In genomic region chr17:78562768-78563660, GRCm38 (mm10) we compare ENCODE assay signal across 9 mouse cellular contexts. TPM values are rescaled to one million over a fixed set of nuclear protein-coding genes. Genes with fewer than 3 reads are reported as not detected.
DNase-seq lines count a peak whose midpoint lies in the region; ATAC-seq and TF ChIP-seq lines count a peak whose summit lies in the region.
"Had no signal": no experiment of that assay in that cellular context is flagged by ENCODE, and none has a peak within 500 bp of the region (broad histone marks: within the 10 kb centered on the region; RNA-seq: fewer than 3 reads in every experiment).

No protein-coding gene starts in this region.

- no peaks in the 10 kb centered on the region for H3K36me3 ChIP-seq in stomach, postnatal 0 days (ENCODE audit: control insufficient read depth, insufficient read depth, low read length)

- H3K4me2 ChIP-seq in stomach, postnatal 0 days (replicated peaks; ENCODE audit: low read depth), result peak overlapping the region; percentile 31

- DNase-seq in retina, postnatal 1 day, result peak; percentile 45
- no peak for DNase-seq in retina, embryonic 14.5 days (ENCODE audit: low spot score)
- peak; percentile 51 for DNase-seq in gastrocnemius, postnatal 14 days
- DNase-seq in kidney, postnatal 4 days, result peak; percentile 28 to 53
- DNase-seq in stomach, postnatal 0 days (ENCODE audit: low spot score), result peak; percentile 19
- DNase-seq in adrenal gland, adult 18-20 months (ENCODE audit: low spot score in 2 of 2), result no peak
- DNase-seq in ovary, postnatal 10 days (ENCODE audit: low spot score), result no peak

- H3K4me3 ChIP-seq in stomach, postnatal 0 days (ENCODE audit: low read depth, low read length), result peak overlapping the region; percentile 18

- no peak overlapping the region for H3K9ac ChIP-seq in stomach, postnatal 0 days (ENCODE audit: low read length)

- no peaks in the 10 kb centered on the region for H3K27me3 ChIP-seq in stomach, postnatal 0 days (ENCODE audit: control insufficient read depth, insufficient read depth, low read length)

- no peaks in the 10 kb centered on the region for H3K4me1 ChIP-seq in stomach, postnatal 0 days (replicated peaks; ENCODE audit: control insufficient read depth, insufficient read depth)

- intact Hi-C loops in gastrocnemius, postnatal 14 days (cut with DNase I; ENCODE audit: low total_unique reads), result no loop called here

- H3K27ac ChIP-seq in stomach, postnatal 0 days (replicated peaks), result no peak overlapping the region

- peak; percentile 67; the same call in 1 of the 2 replicates for ATAC-seq in stomach, postnatal 0 days (ENCODE audit: low FRiP score, low TSS enrichment)
- ATAC-seq in erythroblast, adult 5-6 weeks (replicated peaks; ENCODE audit: low FRiP score, poor library complexity, severe bottlenecking), result no peak

- H3K9me3 ChIP-seq in stomach, postnatal 0 days (ENCODE audit: control insufficient read depth, low read length), result no peaks in the 10 kb centered on the region

- no peak for TF ChIP-seq EP300 in stomach, postnatal 0 days (optimal IDR thresholded peaks at IDR 0.05)

- 26% methylated on average over 18 of the region's 18 CpGs for WGBS in stomach, postnatal 0 days

- no peak for TF ChIP-seq CTCF in stomach, postnatal 0 days (IDR thresholded peaks at IDR 0.05; ENCODE audit: low read depth)

RNA-seq across cellular contexts. Expression of gene Vit, which starts 55.1 kb away (rescaled TPM):
- 1 to 10 TPM; 2.1 to 3.1 TPM for total RNA-seq in gastrocnemius, postnatal 14 days (2021)
- polyA plus RNA-seq in stomach, postnatal 0 days (2015; fragmentation: Nextera tagmentation; extraction: Ambion mirVana), result 0.28 and 0.39 TPM in 2 replicates
- 1 to 10 TPM; 1.4 to 3.9 TPM for total RNA-seq in adrenal gland, adult 18-20 months (2021)
- not detected in 2 replicates for total RNA-seq in erythroblast, adult 5-6 weeks (2015; ENCODE audit: low replicate concordance)
- not detected in 2 replicates for total RNA-seq in erythroblast, adult 5-6 weeks (2017; ENCODE audit: low replicate concordance)
- total RNA-seq: neutrophil, adult 5-6 weeks had no signal

Comparison
In these comparisons a context has a peak if more than half of its experiments do, and no peak if none do; other contexts are left out.
1. DNase-seq: peak in retina, postnatal 1 day (single experiment), gastrocnemius, postnatal 14 days (single experiment), kidney, postnatal 4 days (2 of 2) and stomach, postnatal 0 days (single experiment); none in retina, embryonic 14.5 days (single experiment), adrenal gland, adult 18-20 months (0 of 2) and ovary, postnatal 10 days (single experiment).